Mouse (Mus musculus) cerebellum, postnatal 10 days (tissue): ENCODE data around the gene Vipas39.
A peak's percentile ranks its signal among the peaks of the same experiment; 100 is the strongest.
"Not testable (repeated sequence)": the region's sequence is repeated elsewhere in the genome, so short reads cannot be mapped to it uniquely, and the experiment has no call there.

Experiments used
- DNase-seq, 2 experiments: peaks; one replicate each; pipeline ENCODE4 v3.0.0; 2021; ENCODE audit warnings: mixed read lengths in 2 of 2

The Vipas39 gene

DNA sequence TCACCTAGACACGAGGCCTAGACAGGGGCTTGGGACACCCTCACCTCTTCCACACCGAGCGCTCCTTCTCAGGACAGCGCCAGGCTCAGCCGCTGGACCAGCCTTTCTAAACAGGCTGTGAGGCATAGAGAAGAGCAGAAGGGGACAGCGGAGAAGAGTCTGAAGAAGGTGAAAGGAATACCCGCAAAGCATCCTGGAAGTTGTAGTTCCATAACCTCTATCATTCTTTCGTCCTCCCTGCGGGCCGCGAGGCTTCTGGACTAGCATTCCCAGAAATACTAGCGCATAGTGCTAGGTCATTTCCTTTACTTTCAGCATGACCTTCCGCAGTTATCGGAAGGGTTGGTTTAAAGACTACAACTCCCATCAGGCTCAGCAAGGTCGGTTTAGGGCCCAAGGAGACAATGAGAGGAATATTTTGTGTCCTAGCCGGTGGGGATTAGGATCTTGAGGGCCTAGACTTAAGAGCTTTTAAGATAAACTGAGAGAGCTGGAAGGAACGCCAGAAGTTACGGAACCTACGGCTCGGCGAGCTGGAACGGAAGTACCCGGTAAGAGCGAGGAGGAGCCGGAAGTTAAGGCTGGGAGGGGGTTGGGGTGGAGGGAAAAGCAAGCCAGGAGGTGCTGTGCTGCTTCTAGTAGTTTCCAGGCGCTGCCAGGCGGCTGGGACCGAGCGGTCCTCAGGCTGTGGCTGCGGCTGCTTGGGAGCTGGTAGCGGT lies at the start of gene Vipas39, which contains the start of gene Ahsa1:
Gene Vipas39 (minus strand): TSS at position 149 of the 719 bp plus-strand sequence.
Gene Ahsa1 (plus strand): TSS at position 372 of the 719 bp plus-strand sequence.
- peak; percentile 91 to 94 for DNase-seq

- DNase-seq, result no peak
Observed at GRCm38 (mm10) chr12:87313098-87313497, 47.0 kb upstream of the Vipas39 start.

DNA sequence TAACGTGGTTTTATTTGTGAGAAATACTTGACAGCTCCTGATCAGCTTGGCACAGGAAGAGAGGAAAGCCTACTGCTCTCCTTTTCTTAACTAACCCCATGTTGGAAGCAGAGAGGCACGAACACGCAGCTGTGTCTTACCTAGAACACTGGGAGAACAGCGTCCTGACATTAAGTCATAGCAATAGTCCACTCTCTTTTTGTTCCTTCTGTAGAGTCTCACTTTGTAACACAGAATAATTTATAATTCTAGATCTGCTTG lies 40.5 kb upstream of the Vipas39 start:
- not testable (repeated sequence) for DNase-seq

GRCm38 (mm10) chr12:87305767-87306583 lies 39.9 kb upstream of the Vipas39 start:
- DNase-seq, result peak; percentile 68 to 82

DNA sequence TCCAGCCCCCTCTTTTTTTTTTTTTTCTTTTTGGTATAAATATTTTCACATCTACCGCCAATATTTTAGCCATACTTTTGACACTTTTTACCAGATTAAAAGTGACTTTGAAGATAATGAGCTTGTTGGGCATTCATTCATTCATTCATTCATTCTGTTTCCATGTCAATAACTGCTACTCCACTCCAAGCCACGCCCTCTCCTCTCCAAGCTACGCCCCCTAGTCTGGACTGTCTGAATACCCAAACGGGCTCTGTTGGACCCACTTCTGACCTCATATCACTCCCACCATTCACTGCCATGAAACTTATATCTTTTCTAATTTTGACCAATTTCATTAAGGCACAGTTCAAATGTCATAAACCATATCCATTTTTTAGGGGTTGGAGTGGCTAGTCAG lies 35.1 kb upstream of the Vipas39 start:
- DNase-seq, result no peak

DNA sequence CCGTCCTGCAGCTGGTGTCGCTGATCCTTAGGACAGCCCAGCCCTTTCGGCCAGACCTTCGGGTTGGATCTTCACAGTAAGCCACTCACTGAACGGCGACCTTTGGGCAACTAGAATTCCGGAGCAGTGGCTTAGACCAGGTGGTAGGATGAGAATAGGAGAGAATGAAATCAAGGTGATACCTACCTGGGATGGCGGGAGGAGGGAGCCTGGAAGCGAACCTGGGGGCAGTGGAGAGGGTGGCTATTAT lies 34.3 kb upstream of the Vipas39 start:
- DNase-seq, result peak in 1 of 2 experiments; percentile 25

DNA sequence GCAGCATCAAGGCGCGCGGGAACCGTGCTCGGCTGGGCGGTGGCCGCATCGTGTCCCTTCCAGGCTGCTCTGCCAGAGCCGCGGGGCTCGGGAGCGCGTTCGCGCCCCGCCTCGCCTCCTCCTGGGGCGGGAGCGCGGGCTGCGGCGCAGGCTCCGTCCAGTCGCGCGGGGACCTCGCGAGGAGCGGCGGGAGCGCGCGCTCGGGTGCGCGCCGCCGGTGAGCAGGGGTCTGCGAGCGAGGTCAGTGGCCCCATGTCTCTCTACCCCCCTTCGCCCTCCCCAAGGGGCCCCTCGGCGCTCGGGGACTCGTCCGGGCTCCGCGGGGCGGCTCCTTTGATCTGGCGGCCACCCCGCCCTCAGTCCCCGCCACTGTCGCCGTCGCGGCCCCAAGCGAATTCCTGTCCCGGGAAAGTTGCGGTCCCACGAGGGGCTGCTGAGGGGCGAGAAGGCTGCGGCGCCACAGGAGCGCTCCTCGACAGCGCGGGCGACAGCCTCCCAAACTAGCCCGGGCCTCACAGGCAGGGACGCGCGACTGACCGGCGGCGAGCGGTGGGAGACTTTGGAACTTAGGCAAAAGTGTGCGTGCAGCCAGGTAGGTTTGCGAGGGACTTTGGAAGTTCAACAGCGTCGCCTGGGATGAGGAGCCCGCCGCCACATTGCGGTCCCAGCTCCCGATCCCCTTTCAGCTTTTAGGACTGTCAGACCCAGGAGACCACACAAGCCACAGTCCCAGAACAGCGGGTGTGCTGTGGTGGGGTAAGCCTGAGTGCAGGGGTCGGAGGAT lies 33.8 kb upstream of the Vipas39 start, which contains the start of gene Ism2:
Gene Ism2 (minus strand): TSS at position 49 of the 784 bp plus-strand sequence.
- DNase-seq, result peak; percentile 23 to 60

DNA sequence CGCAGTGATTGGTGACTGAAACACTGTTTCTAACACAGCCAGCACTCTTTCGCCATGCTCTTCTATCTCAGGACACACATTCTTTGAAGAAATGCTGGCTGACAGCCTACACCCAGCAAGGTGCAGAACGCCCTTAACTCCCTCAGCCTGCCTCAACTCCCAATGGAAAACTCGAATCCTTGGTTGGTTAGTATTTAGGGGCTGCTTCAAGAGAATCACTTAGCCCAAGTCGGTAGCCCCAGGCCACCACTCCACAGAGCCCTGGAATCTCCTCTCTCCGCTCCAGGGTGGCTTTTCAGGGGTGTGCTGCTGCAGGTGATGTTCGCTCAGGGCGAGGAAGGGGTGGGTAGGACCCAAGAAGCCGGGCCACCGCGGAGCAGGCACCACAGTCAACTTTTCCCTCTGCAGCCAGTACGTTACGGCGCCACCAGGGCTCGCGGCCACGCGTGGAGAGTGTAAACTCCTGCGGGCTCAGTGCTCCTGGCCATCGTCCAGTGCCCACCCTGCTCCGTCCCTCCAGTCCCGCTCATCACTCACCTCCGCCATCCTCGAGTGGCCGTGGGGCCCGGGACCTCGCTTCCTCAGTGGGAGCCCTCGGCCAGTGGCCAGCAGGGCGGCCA lies 33.1 kb upstream of the Vipas39 start:
- peak in 1 of 2 experiments; percentile 63 for DNase-seq

DNA sequence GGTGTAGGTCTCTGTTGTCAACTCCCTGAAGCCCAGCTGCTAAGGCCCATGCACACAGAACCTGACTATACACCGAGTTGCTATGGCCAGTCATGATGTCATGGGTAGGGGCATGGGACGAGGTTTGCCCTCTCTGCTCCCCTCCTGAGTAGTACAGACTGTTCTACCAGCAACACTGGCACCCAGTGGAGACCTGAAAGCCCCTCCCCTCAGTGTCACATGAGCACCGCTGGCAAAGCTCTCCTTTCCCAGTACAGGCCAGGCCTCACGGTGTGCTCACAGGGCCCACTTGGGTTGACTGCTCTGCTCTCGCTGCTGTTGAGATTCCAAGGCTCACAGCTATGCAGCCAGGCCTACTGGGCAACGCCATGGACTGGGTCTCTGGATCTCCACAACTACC lies 27.9 kb upstream of the Vipas39 start:
- DNase-seq, result no peak

DNA sequence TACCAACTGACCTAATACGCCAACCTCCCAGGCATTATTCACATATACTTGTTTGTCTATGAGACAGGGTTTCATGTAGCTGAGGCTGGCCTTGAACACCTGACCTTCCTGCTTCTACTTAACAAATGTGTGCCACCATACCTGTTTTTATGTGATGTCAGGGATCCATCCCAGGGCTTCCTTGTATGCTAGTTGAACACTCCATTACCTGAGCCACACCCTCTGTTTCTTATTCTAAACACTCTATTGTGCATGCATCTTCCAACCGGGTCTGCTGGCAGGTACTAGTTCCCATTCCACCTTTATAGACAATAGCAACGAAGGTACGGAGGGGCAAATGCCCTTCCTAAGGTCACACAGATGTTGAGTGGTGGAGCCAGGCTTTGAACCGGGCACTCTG lies 23.0 kb upstream of the Vipas39 start:
- DNase-seq, result no peak

DNA sequence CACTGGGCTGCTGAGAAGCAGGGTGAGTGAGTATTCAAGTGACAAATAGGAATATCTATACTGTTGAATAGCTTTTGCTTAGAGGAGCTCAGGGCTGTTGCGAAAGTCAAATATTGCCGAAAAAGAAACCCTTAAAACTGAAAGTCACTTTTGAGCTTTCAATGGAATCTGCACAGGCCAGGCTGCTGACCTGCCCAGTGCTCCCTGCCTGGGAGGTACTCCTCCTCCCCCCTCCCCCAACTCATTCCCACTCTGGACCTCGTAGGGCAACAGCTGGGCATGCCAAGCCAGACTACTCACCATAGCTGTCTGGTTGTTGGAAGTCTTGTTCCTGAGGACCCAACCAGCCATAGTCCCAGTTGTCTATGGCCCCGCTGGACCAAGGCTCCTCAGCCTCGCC lies 18.7 kb upstream of the Vipas39 start:
- no peak for DNase-seq

GRCm38 (mm10) chr12:87284268-87284667 lies 18.2 kb upstream of the Vipas39 start:
- no peak for DNase-seq

DNA sequence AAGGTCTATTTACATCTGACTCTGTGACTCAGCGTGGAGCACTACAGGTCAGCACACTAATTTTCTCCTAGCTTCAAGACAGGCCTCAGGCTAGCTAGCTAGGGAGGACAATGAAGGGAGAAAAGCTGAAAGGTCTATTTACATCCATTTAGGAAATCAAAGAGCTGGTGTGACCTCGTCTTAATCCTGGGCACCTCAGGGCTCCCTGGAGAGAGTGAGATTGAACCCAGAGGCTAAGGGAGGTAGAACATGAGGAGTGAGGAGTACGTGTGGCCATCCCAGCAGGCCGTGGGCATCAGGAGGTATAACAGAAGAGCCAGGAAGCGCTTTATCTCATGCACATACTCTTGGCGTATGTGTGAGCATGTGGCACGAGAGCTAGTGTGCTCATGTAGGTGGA lies 17.6 kb upstream of the Vipas39 start:
- no peak for DNase-seq

DNA sequence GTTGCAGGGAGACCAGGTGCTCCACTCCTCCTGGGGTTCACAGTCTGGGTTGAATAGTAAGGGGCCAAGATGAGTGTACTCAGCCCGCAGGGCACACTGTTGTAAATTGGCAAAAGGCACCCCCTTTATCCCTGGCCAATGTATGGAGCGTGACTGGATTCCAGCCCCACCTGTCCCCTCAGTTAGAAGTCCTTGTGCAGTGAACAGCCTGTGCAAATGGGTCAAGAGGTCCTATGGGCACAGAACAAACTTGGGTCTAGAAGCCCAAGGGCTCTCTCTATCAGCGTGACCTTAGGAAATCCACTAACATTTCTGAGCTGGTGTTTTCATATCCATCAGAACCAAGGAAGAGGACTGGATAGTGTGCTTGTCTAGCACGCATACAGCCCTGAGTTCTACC lies 16.7 kb upstream of the Vipas39 start:
- no peak for DNase-seq

GRCm38 (mm10) chr12:87281766-87282165 lies 15.7 kb upstream of the Vipas39 start:
- DNase-seq, result no peak

- peak; percentile 23 to 27 for DNase-seq
Observed at GRCm38 (mm10) chr12:87279879-87280278, 13.8 kb upstream of the Vipas39 start.

DNA sequence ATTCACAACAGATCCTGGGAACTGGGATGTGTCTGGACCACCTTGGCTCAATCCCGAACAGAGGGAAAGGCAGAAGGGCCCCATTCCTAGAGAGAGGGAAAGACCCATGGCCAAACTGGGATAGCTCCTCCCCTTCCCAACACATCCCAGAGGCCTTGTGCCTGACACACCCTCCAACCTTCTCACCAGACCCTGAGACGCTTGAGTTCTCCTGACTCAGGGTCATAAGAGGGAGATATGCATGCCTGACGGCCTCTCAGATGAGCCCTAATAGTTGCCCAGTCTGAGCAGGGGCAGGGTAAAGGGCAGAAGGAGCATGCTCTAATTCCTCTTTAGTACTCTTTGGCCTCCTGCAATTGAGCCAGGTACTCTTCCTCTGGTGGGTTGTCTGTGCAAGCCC lies 13.3 kb upstream of the Vipas39 start:
- DNase-seq, result no peak

DNA sequence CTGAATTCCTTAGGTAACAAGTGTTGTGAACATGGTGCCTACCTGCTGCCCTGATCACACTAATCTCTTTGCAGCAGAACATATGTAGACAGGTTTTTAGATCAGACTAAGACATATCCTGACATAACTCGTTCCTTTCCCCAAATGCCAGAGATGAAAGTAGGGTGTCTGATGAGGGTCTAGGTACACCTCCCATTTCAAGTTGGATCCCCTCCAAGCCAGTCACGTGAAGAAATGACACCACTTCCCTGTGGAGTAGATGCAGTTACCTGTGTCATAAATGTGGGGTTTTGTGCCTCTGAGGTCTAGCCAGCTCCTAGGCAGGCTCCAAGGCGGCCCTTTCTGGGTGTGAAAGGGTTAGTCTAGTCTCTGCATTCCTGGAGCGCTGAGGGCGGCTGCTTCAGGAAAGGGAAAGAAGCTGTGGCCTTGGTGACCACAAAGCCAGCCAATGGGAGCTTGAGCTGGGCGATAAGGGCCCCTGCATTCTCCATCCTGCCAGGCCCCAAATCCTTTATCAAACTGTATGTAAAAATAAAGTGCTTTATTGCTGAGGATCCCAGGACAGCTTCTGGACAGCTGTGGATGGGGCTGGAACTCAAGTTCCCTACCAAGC lies 12.2 kb upstream of the Vipas39 start:
- no peak for DNase-seq

DNA sequence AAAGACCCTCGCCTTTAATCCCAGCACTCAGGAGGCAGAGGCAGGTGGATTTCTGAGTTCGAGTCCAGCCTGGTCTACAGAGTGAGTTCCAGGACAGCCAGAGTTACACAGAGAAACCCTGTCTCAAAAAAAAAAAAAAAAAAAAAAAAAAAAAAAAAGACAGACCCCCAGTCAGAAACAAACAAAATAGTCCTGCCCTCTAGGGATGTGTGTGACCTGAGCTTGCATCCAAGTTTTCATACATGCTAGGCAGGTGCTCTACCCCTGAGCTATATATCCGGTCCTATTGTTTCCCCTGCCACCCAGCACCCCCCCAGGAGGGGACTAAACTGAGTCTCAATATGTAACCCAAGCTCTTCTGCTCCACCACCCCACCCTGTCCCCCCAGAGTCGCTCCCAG lies 11.2 kb upstream of the Vipas39 start:
- DNase-seq, result not testable (repeated sequence)

- no peak for DNase-seq
Observed at GRCm38 (mm10) chr12:87274853-87275831, 9.1 kb upstream of the Vipas39 start.

DNA sequence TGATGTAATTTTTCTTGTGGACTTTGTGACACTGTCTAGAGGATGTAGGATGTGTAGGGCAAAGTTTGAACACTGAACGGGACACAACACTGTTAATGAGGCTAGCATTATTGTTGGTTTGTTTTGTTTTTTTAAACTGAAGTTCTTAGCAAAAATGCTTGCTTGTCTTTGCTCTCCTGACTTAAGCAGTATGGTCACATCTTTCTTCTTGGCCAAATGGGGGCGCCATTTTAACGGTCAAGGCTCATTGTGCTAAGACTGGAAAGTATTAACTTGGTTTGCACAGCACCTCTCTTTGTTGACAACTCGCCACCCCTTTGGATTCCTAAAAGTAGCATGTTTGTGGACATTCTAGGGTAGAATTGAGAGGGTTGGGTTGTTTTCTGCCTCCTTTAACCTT lies 1.6 kb upstream of the Vipas39 start:
- DNase-seq, result peak; percentile 70 to 72
